Mouse (Mus musculus) bone marrow macrophage, adult 2 months (primary cell): Measurements from ENCODE around the gene Fhit.

Experiments used
- CTCF ChIP-seq: IDR thresholded peaks from 2 replicates; pipeline ENCODE4 v1.5.1; 2012; ENCODE audit warnings: low read depth, mild to moderate bottlenecking, low read length, moderate library complexity
- POLR2A ChIP-seq: IDR thresholded peaks from 2 replicates; pipeline ENCODE4 v1.6.1; 2012; ENCODE audit warnings: mild to moderate bottlenecking, low read depth, low read length, borderline replicate concordance

DNA sequence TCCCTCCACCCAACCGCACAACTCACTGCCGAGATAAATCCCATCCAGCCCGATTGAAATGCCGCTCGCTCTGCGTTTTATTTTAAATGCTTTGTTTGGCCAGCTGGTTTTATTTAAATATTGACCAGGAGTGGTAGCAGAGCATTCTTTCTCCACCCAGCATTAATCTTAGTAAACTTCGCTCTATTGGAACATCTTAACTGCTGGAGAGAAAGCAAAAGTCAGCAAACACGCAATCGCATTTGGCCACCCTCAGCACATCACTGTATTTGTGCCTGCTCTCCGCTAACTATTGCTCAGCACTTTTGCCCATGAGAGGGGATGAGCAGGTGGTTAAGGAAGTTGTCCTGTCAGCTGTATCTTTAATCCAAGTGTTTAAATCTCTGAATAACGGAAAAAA lies 36.7 kb downstream of the Fhit start:
- TF ChIP-seq CTCF (no peak), POLR2A (no peak)
